Mouse (Mus musculus) liver, adult 2 months (tissue): ENCODE measurements around the gene Kynu.

Source experiments
- CTCF ChIP-seq: fragments of 200-500 bp; IDR thresholded peaks from 2 replicates; pipeline ENCODE4 v1.5.1; 2011; ENCODE audit warnings: low read depth, low read length, control low read depth
- POLR2A ChIP-seq: fragments of 200-500 bp; IDR thresholded peaks from 2 replicates; pipeline ENCODE4 v1.6.1; 2011; ENCODE audit warnings: low read length, control low read depth; ENCODE audit not compliant: insufficient read depth; ENCODE audit errors: extremely low read depth

DNA sequence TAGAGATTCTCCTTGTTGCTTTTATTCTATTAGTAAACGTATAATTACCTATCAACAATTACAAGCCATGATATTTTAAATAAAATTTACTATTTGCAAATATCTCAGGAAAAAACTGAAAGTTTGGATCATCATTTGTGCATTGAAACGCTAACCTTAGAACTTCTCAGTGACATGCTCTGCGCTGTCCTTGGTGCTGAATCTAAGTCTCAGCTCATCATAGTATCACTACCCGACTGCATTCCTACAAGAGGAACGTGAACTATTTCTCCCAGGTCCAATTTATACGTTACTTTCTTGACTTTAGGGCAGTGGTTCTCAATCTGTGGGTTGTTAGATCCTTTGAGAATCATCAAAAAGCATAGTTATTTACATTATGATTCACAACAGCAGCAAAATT, 58.4 kb downstream of the Kynu start:
- TF ChIP-seq POLR2A (no peak), CTCF (no peak)
